Mouse (Mus musculus): Measurements from ENCODE around the gene Celsr2. TPM values are rescaled to one million over a fixed set of nuclear protein-coding genes. Genes with fewer than 3 reads are reported as not detected.

Gene Celsr2
- total RNA-seq, 2 experiments from 2014 or later: 15.3 to 25.8 TPM

- no peak for DNase-seq (ENCODE audit: low spot score in 2 of 2)
These were observed 33.1 kb downstream of the Celsr2 start for GRCm38 (mm10) chr3:108381945-108382875.

GRCm38 (mm10) chr3:108380695-108381094 lies 34.7 kb downstream of the Celsr2 start:
- no peak for DNase-seq (ENCODE audit: low spot score in 2 of 2)

GRCm38 (mm10) chr3:108378875-108379663 lies 36.3 kb downstream of the Celsr2 start:
- no peak for DNase-seq (ENCODE audit: low spot score in 2 of 2)

GRCm38 (mm10) chr3:108372691-108373090 lies 42.7 kb downstream of the Celsr2 start:
- DNase-seq (ENCODE audit: low spot score in 2 of 2): no peak

GRCm38 (mm10) chr3:108372274-108372673 lies 43.1 kb downstream of the Celsr2 start:
- DNase-seq (ENCODE audit: low spot score in 2 of 2): no peak

GRCm38 (mm10) chr3:108368721-108369120 lies 46.6 kb downstream of the Celsr2 start:
- DNase-seq (ENCODE audit: low spot score in 2 of 2): no peak

- DNase-seq (ENCODE audit: low spot score in 2 of 2): no peak
These were observed 47.5 kb downstream of the Celsr2 start for GRCm38 (mm10) chr3:108367828-108368227.

- no peak for DNase-seq (ENCODE audit: low spot score in 2 of 2)
These were observed 48.2 kb downstream of the Celsr2 start for GRCm38 (mm10) chr3:108367173-108367572.

GRCm38 (mm10) chr3:108364270-108364995 lies 50.9 kb downstream of the Celsr2 start, which contains the start of gene Mybphl:
TSS of gene Mybphl (plus strand) at chr3:108364911.
- DNase-seq (ENCODE audit: low spot score in 2 of 2): no peak

- DNase-seq (ENCODE audit: low spot score in 2 of 2): no peak
These were observed 51.7 kb downstream of the Celsr2 start for GRCm38 (mm10) chr3:108363626-108364025.

GRCm38 (mm10) chr3:108360894-108361293 lies 54.5 kb downstream of the Celsr2 start:
- DNase-seq (ENCODE audit: low spot score in 2 of 2): no peak

- DNase-seq (ENCODE audit: low spot score in 2 of 2): no peak
These were observed 56.9 kb downstream of the Celsr2 start for GRCm38 (mm10) chr3:108358445-108358844.

- DNase-seq (ENCODE audit: low spot score in 2 of 2): no peak
These were observed 58.3 kb downstream of the Celsr2 start for GRCm38 (mm10) chr3:108357051-108357450.

- no peak for DNase-seq (ENCODE audit: low spot score in 2 of 2)
These were observed 60.1 kb downstream of the Celsr2 start for GRCm38 (mm10) chr3:108355245-108355644.

- DNase-seq (ENCODE audit: low spot score in 2 of 2): no peak
These were observed 67.0 kb downstream of the Celsr2 start for GRCm38 (mm10) chr3:108348376-108348775.

GRCm38 (mm10) chr3:108345855-108346254 lies 69.5 kb downstream of the Celsr2 start:
- no peak for DNase-seq (ENCODE audit: low spot score in 2 of 2)

GRCm38 (mm10) chr3:108342185-108342584 lies 73.2 kb downstream of the Celsr2 start:
- no peak for DNase-seq (ENCODE audit: low spot score in 2 of 2)

GRCm38 (mm10) chr3:108341040-108341439 lies 74.3 kb downstream of the Celsr2 start:
- DNase-seq (ENCODE audit: low spot score in 2 of 2): no peak

Data from adrenal gland, postnatal 4 days (tissue).